Mouse (Mus musculus): ENCODE results near the gene Hapln2.

Gene Hapln2

GRCm38 (mm10) chr3:88005822-88006786 is 21.3 kb downstream of the Hapln2 start:
- DNase-seq (ENCODE audit: low read depth, low spot score), result no peak

- DNase-seq (ENCODE audit: low read depth, low spot score), result no peak
Measured at GRCm38 (mm10) chr3:88002291-88002976, 24.9 kb downstream of the Hapln2 start.

GRCm38 (mm10) chr3:88000816-88001595 is 26.4 kb downstream of the Hapln2 start:
- DNase-seq (ENCODE audit: low read depth, low spot score), result no peak

GRCm38 (mm10) chr3:88000181-88000580 is 27.2 kb downstream of the Hapln2 start, which contains the start of gene Bcan:
Bcan (minus strand) TSS chr3:88000230.
- DNase-seq (ENCODE audit: low read depth, low spot score), result no peak

GRCm38 (mm10) chr3:87999243-87999895 is 28.0 kb downstream of the Hapln2 start:
- no peak for DNase-seq (ENCODE audit: low read depth, low spot score)

GRCm38 (mm10) chr3:87998747-87999146 is 28.6 kb downstream of the Hapln2 start:
- no peak for DNase-seq (ENCODE audit: low read depth, low spot score)

- no peak for DNase-seq (ENCODE audit: low read depth, low spot score)
Measured at GRCm38 (mm10) chr3:87996971-87997614, 30.3 kb downstream of the Hapln2 start.

GRCm38 (mm10) chr3:87996401-87996800 is 31.0 kb downstream of the Hapln2 start:
- DNase-seq (ENCODE audit: low read depth, low spot score), result no peak

- DNase-seq (ENCODE audit: low read depth, low spot score), result no peak
Measured at GRCm38 (mm10) chr3:87995331-87995730, 32.1 kb downstream of the Hapln2 start.

GRCm38 (mm10) chr3:87993436-87993835 is 33.9 kb downstream of the Hapln2 start:
- DNase-seq (ENCODE audit: low read depth, low spot score), result peak; percentile 74

- DNase-seq (ENCODE audit: low read depth, low spot score), result no peak
Measured at GRCm38 (mm10) chr3:87989935-87990334, 37.4 kb downstream of the Hapln2 start.

- no peak for DNase-seq (ENCODE audit: low read depth, low spot score)
Measured at GRCm38 (mm10) chr3:87988068-87988467, 39.3 kb downstream of the Hapln2 start.

- DNase-seq (ENCODE audit: low read depth, low spot score), result peak; percentile 70
Measured at GRCm38 (mm10) chr3:87987633-87988032, 39.8 kb downstream of the Hapln2 start.

- peak; percentile 98 for DNase-seq (ENCODE audit: low read depth, low spot score)
Measured at GRCm38 (mm10) chr3:87986868-87987267, 40.5 kb downstream of the Hapln2 start.

GRCm38 (mm10) chr3:87985505-87986320 is 41.7 kb downstream of the Hapln2 start:
- no peak for DNase-seq (ENCODE audit: low read depth, low spot score)

- DNase-seq (ENCODE audit: low read depth, low spot score), result no peak
Measured at GRCm38 (mm10) chr3:87984094-87984493, 43.3 kb downstream of the Hapln2 start.

- DNase-seq (ENCODE audit: low read depth, low spot score), result no peak
Measured at GRCm38 (mm10) chr3:87983627-87984026, 43.8 kb downstream of the Hapln2 start.

GRCm38 (mm10) chr3:87982836-87983601 is 44.4 kb downstream of the Hapln2 start:
- DNase-seq (ENCODE audit: low read depth, low spot score), result peak; percentile 53

Data from forelimb bud, embryonic 11.5 days (tissue).